14 mouse cellular contexts compared by ENCODE assay signal in the genomic region with DNA sequence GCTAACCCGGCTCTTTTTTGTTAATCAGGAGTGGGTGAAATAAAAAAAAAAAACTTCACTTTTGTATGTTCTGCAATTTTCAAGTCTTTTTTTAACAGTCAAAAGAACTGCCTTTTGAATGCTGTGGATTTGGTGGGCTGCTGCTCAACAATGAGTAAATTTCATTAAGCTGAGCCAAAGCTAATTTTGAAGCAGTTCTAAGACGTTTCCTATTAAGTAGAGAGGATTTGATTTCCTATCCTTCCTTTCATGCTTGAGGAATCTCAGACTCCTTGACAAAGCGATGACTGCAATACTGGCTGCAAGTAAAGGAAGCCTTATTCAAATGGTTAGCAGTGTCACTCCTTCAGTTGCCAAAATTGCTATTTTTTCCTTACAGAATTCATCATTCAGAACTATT.
"Had no signal": no experiment of that assay in that cellular context is flagged by ENCODE, and none has a peak within 500 bp of the region (broad histone marks: within the 10 kb centered on the region; RNA-seq: fewer than 3 reads in every experiment).

No protein-coding gene starts in this region.

- H3K4me1 ChIP-seq: midbrain, embryonic 15.5 days; neural tube, embryonic 12.5 days; stomach, embryonic 15.5 days had no signal

- H3K9me3 ChIP-seq: megakaryocyte, embryonic 14.5 days; midbrain, embryonic 15.5 days; neural tube, embryonic 12.5 days; stomach, embryonic 15.5 days had no signal

- H3K4me2 ChIP-seq: lung, embryonic 14.5 days; midbrain, embryonic 15.5 days; neural tube, embryonic 12.5 days; stomach, embryonic 15.5 days had no signal

- H3K27me3 ChIP-seq: midbrain, embryonic 15.5 days; stomach, embryonic 15.5 days had no signal

- H3K4me3 ChIP-seq: megakaryocyte, embryonic 14.5 days; midbrain, embryonic 15.5 days; neural tube, embryonic 12.5 days; stomach, embryonic 15.5 days had no signal

- H3K36me3 ChIP-seq: midbrain, embryonic 15.5 days; neural tube, embryonic 12.5 days; stomach, embryonic 15.5 days had no signal

- H3K27ac ChIP-seq: liver, embryonic 14.5 days; macrophage; neural tube, embryonic 12.5 days; stomach, embryonic 15.5 days; stomach, postnatal 0 days had no signal

- DNase-seq: lung, adult 18-20 months; lung, embryonic 14.5 days; lung, postnatal 10 days; right cerebral cortex, postnatal 14 days; thymus, adult 2 months; thymus, postnatal 25 days; thymus, postnatal 4 days had no signal

- H3K9ac ChIP-seq: liver, embryonic 14.5 days; lung, embryonic 14.5 days; midbrain, embryonic 15.5 days; neural tube, embryonic 12.5 days; stomach, embryonic 15.5 days had no signal

- ATAC-seq: midbrain, embryonic 15.5 days had no signal
